Mouse (Mus musculus): ENCODE measurements around the gene Ciz1. TPM values are rescaled to one million over a fixed set of nuclear protein-coding genes. Genes with fewer than 3 reads are reported as not detected.

The Ciz1 gene
- total RNA-seq, 2 experiments from 2014 or later, result 29.3 to 30.0 TPM

DNA sequence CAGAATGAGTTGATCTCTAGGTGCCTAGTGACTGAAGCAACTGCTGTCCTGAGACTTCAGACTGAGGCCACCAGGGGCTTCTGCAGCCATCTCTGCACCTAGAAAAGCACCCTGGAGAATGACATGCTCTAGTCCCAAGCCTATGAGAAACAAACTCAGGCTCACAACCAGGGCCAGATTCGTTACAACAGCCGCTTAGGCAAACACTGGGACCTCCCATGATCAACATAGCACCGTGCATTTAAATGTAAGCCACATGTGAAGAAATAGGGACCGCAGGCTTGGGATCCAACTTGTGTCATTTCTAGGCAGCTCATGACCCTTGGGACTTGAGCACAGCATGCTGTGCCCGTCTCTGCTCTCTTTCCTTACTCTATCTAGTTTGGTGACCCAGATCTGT lies 75.6 kb downstream of the Ciz1 start:
- DNase-seq, result no peak
- intact Hi-C loops (cut with DNase I; ENCODE audit: low total_unique reads), result no loop called here

GRCm38 (mm10) chr2:32428262-32428722 lies 76.2 kb downstream of the Ciz1 start:
- DNase-seq, result no peak
- intact Hi-C loops (cut with DNase I; ENCODE audit: low total_unique reads), result no loop called here

DNA sequence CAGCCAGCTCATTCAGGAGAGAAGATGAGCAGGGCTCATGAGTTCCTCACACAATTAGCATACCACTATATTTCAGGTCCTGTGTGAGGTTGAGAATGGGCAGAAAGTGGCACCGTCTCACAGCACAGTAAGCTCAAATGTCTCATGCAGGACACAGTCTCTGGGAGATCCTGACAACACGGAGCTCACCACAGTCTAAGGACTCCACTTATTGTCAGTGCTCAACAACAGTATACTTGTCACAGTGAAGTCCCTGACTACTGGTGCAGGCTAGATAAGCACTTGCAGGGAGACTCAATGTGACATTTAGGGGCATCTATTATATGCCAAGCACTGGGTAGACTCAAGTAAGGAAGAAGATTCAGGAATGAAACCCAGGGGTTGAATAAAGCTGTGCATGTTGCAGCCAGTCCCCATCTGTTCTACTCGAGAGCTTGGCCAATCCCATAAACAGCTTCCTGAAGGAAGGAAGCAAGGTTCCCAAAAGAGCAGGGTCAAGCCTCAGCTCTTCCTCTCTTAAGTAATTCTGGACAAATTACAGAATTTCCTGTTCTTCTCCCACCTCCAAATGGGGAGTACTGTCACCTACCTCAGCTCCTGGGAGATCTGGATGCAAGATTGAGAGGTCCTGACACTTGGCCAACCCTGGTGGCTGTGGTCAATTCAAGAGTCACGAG lies 77.2 kb downstream of the Ciz1 start:
- no peak for DNase-seq
- intact Hi-C loops (cut with DNase I; ENCODE audit: low total_unique reads), result no loop called here

Small RNA genes within 50 kb of the gene (microRNA-seq; reads per million reads assigned to microRNA genes)
- 0 reads per million in 2 experiments for gene Gm23363
- 41.1 to 61.6 reads per million in 2 experiments for gene Mir199b

Other genes with a start within 250 kb of the Ciz1 start
- gene Prrc2b, start 201.2 kb upstream of the Ciz1 start, total RNA-seq (2021), result 10 to 100 TPM; 79.2 to 83.9 TPM
- 10 to 100 TPM; 14.4 to 17.3 TPM for gene Pomt1, start 115.7 kb upstream of the Ciz1 start, total RNA-seq (2021)
- gene Uck1, start 92.2 kb upstream of the Ciz1 start, total RNA-seq (2021), result 10 to 100 TPM; 14.7 to 15.2 TPM
- gene Golga2, start 64.9 kb upstream of the Ciz1 start, total RNA-seq (2021), result 10 to 100 TPM; 58.4 to 62.1 TPM
- 100 to 1,000 TPM; 117 to 120 TPM for gene Swi5, start 64.3 kb upstream of the Ciz1 start, total RNA-seq (2021)
- gene Dnm1, start 1.0 kb downstream of the Ciz1 start, total RNA-seq (2021), result 10 to 100 TPM in 1 of 2 experiments, 1 to 10 TPM in 1; 9.8 to 13.5 TPM
- 10 to 100 TPM; 44.1 to 49.3 TPM for gene 1110008P14Rik, start 29.6 kb downstream of the Ciz1 start, total RNA-seq (2021)
- 1 to 10 TPM; 2.6 to 4.7 TPM for gene Lcn2, start 35.9 kb downstream of the Ciz1 start, total RNA-seq (2021)
- gene Ptges2, start 43.6 kb downstream of the Ciz1 start, total RNA-seq (2021), result 10 to 100 TPM; 41.3 to 43.2 TPM
- 1 to 10 TPM; 2.4 to 3.1 TPM for gene Naif1, start 98.1 kb downstream of the Ciz1 start, total RNA-seq (2021)
- 10 to 100 TPM; 18.1 to 47.8 TPM for gene Slc25a25, start 99.1 kb downstream of the Ciz1 start, total RNA-seq (2021)
- gene Fam102a, start 183.0 kb downstream of the Ciz1 start, total RNA-seq (2021), result 1 to 10 TPM; 3.5 to 4.2 TPM
- gene Dpm2, start 218.5 kb downstream of the Ciz1 start, total RNA-seq (2021), result 10 to 100 TPM; 17.6 to 17.8 TPM
- gene Pip5kl1, start 222.5 kb downstream of the Ciz1 start, total RNA-seq (2021), result not detected
- not detected for gene 9430097D07Rik, start 223.4 kb downstream of the Ciz1 start, total RNA-seq (2021)
- gene St6galnac4, start 234.8 kb downstream of the Ciz1 start, total RNA-seq (2021), result 10 to 100 TPM; 25.6 to 26.3 TPM
- 10 to 100 TPM; 42.7 to 51.0 TPM for gene St6galnac6, start 247.4 kb downstream of the Ciz1 start, total RNA-seq (2021)